Mouse (Mus musculus): Measurements from ENCODE around the gene Gm904.
"Not testable (repeated sequence)": the region's sequence is repeated elsewhere in the genome, so short reads cannot be mapped to it uniquely, and the experiment has no call there.

Gene Gm904

DNA sequence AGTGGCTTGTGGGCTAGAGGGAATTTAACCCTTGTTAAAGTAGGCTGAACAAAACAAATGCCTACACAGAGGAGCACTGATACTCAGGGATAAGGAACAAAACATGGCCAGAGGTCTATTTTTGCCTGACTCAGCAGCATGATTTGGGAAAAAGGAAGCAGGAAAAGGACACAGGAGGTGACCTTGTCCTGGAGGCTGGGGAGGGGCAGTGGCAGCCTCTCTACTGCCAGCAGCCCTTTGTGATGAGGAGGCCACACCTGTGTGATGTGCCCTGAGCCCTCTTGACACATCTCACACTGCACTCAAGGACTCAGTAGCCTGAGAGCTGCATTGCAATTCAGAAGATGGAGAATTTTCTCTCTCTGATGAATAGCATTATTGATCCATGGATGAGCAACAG, at the start of gene Gm904:
Gene Gm904 (plus strand): TSS at position 301 of the 400 bp plus-strand sequence.
- DNase-seq (ENCODE audit: low spot score), result not testable (repeated sequence)

- not testable (repeated sequence) for DNase-seq (ENCODE audit: low spot score)
These were observed 5.7 kb downstream of the Gm904 start for GRCm38 (mm10) chr13:50648771-50649170.
